Mouse (Mus musculus) lung, embryonic 16.5 days (tissue): ENCODE measurements at regions not wholly inside any gene's neighbourhood (a gene's known extent, or its start where the extent isn't known, plus 50 kb on each side); places are given as distances from the start of the nearest gene placed in this dataset.

Experiments
- ATAC-seq: fragments of 200-750 bp; cut with Nextera tagmentation; 2 replicates; pipeline ENCODE4 v1.8.0; 2017; ENCODE audit warnings: low read depth, mild to moderate bottlenecking, moderate library complexity
- H3K27ac ChIP-seq: fragments of 300-500 bp; sonication (generic); 2 replicates; pipeline ENCODE4 v1.5.1; 2014; ENCODE audit warnings: mild to moderate bottlenecking, control low read depth, low read length
- H3K27me3 ChIP-seq: fragments of 300-500 bp; sonication (generic); 2 replicates; pipeline ENCODE4 v1.6.1; 2014; ENCODE audit warnings: low read depth, low read length, mixed read lengths; ENCODE audit not compliant: control insufficient read depth, insufficient read depth
- H3K36me3 ChIP-seq: fragments of 300-500 bp; sonication (generic); 2 replicates; pipeline ENCODE4 v1.6.1; 2014; ENCODE audit warnings: low read length; ENCODE audit not compliant: control insufficient read depth, insufficient read depth
- H3K4me1 ChIP-seq: fragments of 300-500 bp; sonication (generic); replicated peaks from 2 replicates; pipeline ENCODE4 v1.6.1; 2014; ENCODE audit warnings: low read length, mixed read lengths; ENCODE audit not compliant: control insufficient read depth, insufficient read depth
- H3K4me2 ChIP-seq: fragments of 300-500 bp; sonication (generic); 2 replicates; pipeline ENCODE4 v1.6.1; 2014; ENCODE audit warnings: low read depth, low read length, control low read depth
- H3K4me3 ChIP-seq: fragments of 300-500 bp; sonication (generic); 2 replicates; pipeline ENCODE4 v1.5.1; 2014; ENCODE audit warnings: mild to moderate bottlenecking, low read length, control low read depth
- H3K9ac ChIP-seq: fragments of 300-500 bp; sonication (generic); 2 replicates; pipeline ENCODE4 v1.6.1; 2014; ENCODE audit warnings: low read length, control low read depth
- H3K9me3 ChIP-seq: fragments of 300-500 bp; sonication (generic); 2 replicates; pipeline ENCODE4 v1.6.1; 2016; ENCODE audit warnings: low read length; ENCODE audit not compliant: control insufficient read depth
- WGBS: fragments of 180-500 bp; shearing (Covaris S2); extraction: QIAGEN DNeasy Blood & Tissue Kit; methylation state at CpG from one replicate; pipeline ENCODE4 v1.1.7; 2014; 5-methylcytosine and 5-hydroxymethylcytosine counted together

GRCm38 (mm10) chr7:49704635-49705034 is 54.3 kb upstream of the Htatip2 start:
- WGBS = 40% methylated on average over 2 of the region's 2 CpGs

GRCm38 (mm10) chr7:49700734-49701133 is 58.2 kb upstream of the Htatip2 start:
- no peak overlapping the region for H3K27ac ChIP-seq

More at GRCm38 (mm10) chr7:49704635-49705034, 54.3 kb upstream of the Htatip2 start:
- H3K4me1 ChIP-seq = peaks cover 7% of the 10 kb centered on the region; the same call in 1 of the 2 replicates
- H3K9me3 ChIP-seq = no peaks in the 10 kb centered on the region
- H3K4me2 ChIP-seq = no peak overlapping the region
- H3K27ac ChIP-seq = no peak overlapping the region
- no peak overlapping the region for H3K9ac ChIP-seq
- no peaks in the 10 kb centered on the region for H3K27me3 ChIP-seq
- no peak for ATAC-seq
- H3K4me3 ChIP-seq = no peak overlapping the region
- no peaks in the 10 kb centered on the region for H3K36me3 ChIP-seq

GRCm38 (mm10) chr7:49700024-49700390 is 58.9 kb upstream of the Htatip2 start:
- no peaks in the 10 kb centered on the region for H3K9me3 ChIP-seq
- H3K36me3 ChIP-seq = no peaks in the 10 kb centered on the region
- 95% methylated on average over 15 of the region's 15 CpGs for WGBS
- peaks cover 7% of the 10 kb centered on the region; the same call in 1 of the 2 replicates for H3K4me1 ChIP-seq
- no peak for ATAC-seq
- no peak overlapping the region for H3K4me2 ChIP-seq
- H3K9ac ChIP-seq = no peak overlapping the region
- H3K4me3 ChIP-seq = no peak overlapping the region
- no peaks in the 10 kb centered on the region; the same call in 1 of the 2 replicates for H3K27me3 ChIP-seq
- H3K27ac ChIP-seq = no peak overlapping the region

More at GRCm38 (mm10) chr7:49700734-49701133, 58.2 kb upstream of the Htatip2 start:
- Histone ChIP-seq H3K4me2 (peak overlapping the region; percentile 11; the same call in 1 of the 2 replicates), H3K36me3 (no peaks in the 10 kb centered on the region), H3K9me3 (no peaks in the 10 kb centered on the region), H3K4me1 (peaks cover 7% of the 10 kb centered on the region; the same call in 1 of the 2 replicates), H3K4me3 (no peak overlapping the region), H3K27me3 (no peaks in the 10 kb centered on the region; the same call in 1 of the 2 replicates), H3K9ac (no peak overlapping the region)
- ATAC-seq = no peak
- WGBS = 22% methylated on average over 8 of the region's 8 CpGs

- Histone ChIP-seq H3K4me2 (no peak overlapping the region), H3K9ac (no peak overlapping the region), H3K4me3 (no peak overlapping the region), H3K36me3 (no peaks in the 10 kb centered on the region), H3K4me1 (peaks cover 7% of the 10 kb centered on the region; the same call in 1 of the 2 replicates), H3K27me3 (no peaks in the 10 kb centered on the region; the same call in 1 of the 2 replicates), H3K27ac (no peak overlapping the region), H3K9me3 (no peaks in the 10 kb centered on the region)
- WGBS = 84% methylated on average over 13 of the region's 13 CpGs
- no peak for ATAC-seq
Measured at GRCm38 (mm10) chr7:49699107-49700023, 59.5 kb upstream of the Htatip2 start.

- Histone ChIP-seq H3K4me3 (no peak overlapping the region), H3K4me2 (no peak overlapping the region), H3K36me3 (no peaks in the 10 kb centered on the region), H3K9me3 (no peaks in the 10 kb centered on the region), H3K27ac (no peak overlapping the region), H3K9ac (no peak overlapping the region), H3K27me3 (no peaks in the 10 kb centered on the region; the same call in 1 of the 2 replicates), H3K4me1 (peaks cover 6% of the 10 kb centered on the region; the same call in 1 of the 2 replicates)
- no peak for ATAC-seq
- 52% methylated on average over 6 of the region's 6 CpGs for WGBS
Measured at GRCm38 (mm10) chr7:49696228-49696627, 59.6 kb upstream of the Dbx1 start.

- H3K36me3 ChIP-seq = no peaks in the 10 kb centered on the region
- H3K27ac ChIP-seq = no peak overlapping the region
- peaks cover 21% of the 10 kb centered on the region for H3K4me1 ChIP-seq
- peaks cover 8% of the 10 kb centered on the region for H3K27me3 ChIP-seq
- 0 out of 2 replicates have a peak overlapping the region, but pooled peaks have one; percentile 42 for H3K4me2 ChIP-seq
- H3K9me3 ChIP-seq = no peaks in the 10 kb centered on the region
- no peak overlapping the region for H3K4me3 ChIP-seq
- WGBS = 46% methylated on average over 6 of the region's 6 CpGs
- no peak overlapping the region for H3K9ac ChIP-seq
- ATAC-seq = no peak
Measured at GRCm38 (mm10) chr7:49689546-49689945, 52.9 kb upstream of the Dbx1 start.

- H3K9ac ChIP-seq = no peak overlapping the region
- peak; percentile 71; the same call in 1 of the 2 replicates for ATAC-seq
Measured at GRCm38 (mm10) chr7:49688521-49689399, 52.1 kb upstream of the Dbx1 start.

GRCm38 (mm10) chr7:49687658-49688376 is 51.2 kb upstream of the Dbx1 start:
- H3K27ac ChIP-seq = no peak overlapping the region
- H3K4me1 ChIP-seq = peaks cover 21% of the 10 kb centered on the region
- no peaks in the 10 kb centered on the region for H3K36me3 ChIP-seq
- ATAC-seq = no peak
- H3K9me3 ChIP-seq = no peaks in the 10 kb centered on the region
- no peak overlapping the region; the same call in 1 of the 2 replicates for H3K4me3 ChIP-seq
- peaks cover 14% of the 10 kb centered on the region for H3K27me3 ChIP-seq
- peak overlapping the region; percentile 42 for H3K4me2 ChIP-seq
- no peak overlapping the region for H3K9ac ChIP-seq
- WGBS = 21% methylated on average over 10 of the region's 10 CpGs

More at GRCm38 (mm10) chr7:49688521-49689399, 52.1 kb upstream of the Dbx1 start:
- peaks cover 10% of the 10 kb centered on the region for H3K27me3 ChIP-seq
- H3K4me3 ChIP-seq = peak overlapping the region; percentile 6
- no peaks in the 10 kb centered on the region for H3K9me3 ChIP-seq
- peak overlapping the region; percentile 42 for H3K4me2 ChIP-seq
- H3K4me1 ChIP-seq = peaks cover 21% of the 10 kb centered on the region
- no peaks in the 10 kb centered on the region for H3K36me3 ChIP-seq
- H3K27ac ChIP-seq = peak overlapping the region; percentile 11; the same call in 1 of the 2 replicates
- WGBS = 5% methylated on average over 10 of the region's 10 CpGs
